Mouse (Mus musculus) embryonic facial prominence, embryonic 14.5 days (tissue): Measurements from ENCODE around the gene Epb41l5. TPM values are rescaled to one million over a fixed set of nuclear protein-coding genes. Genes with fewer than 3 reads are reported as not detected.
A peak's percentile ranks its signal among the peaks of the same experiment; 100 is the strongest.

Experiments used
- ATAC-seq: fragments of 200-750 bp; cut with Nextera tagmentation; 2 replicates; pipeline ENCODE4 v1.8.0; 2017; ENCODE audit warnings: low read depth, moderate number of reproducible peaks, moderate TSS enrichment
- DNase-seq: peaks from one replicate; pipeline ENCODE4 v3.0.0-alpha.2; 2015; ENCODE audit warnings: low spot score
- H3K27ac ChIP-seq: fragments of 300-500 bp; sonication (generic); replicated peaks from 2 replicates; pipeline ENCODE4 v1.5.1; 2014; ENCODE audit warnings: low read depth, mild to moderate bottlenecking, low read length, moderate library complexity
- H3K27me3 ChIP-seq: fragments of 300-500 bp; sonication (generic); replicated peaks from 2 replicates; pipeline ENCODE4 v1.6.1; 2014; ENCODE audit warnings: low read length; ENCODE audit not compliant: control insufficient read depth, insufficient read depth
- H3K36me3 ChIP-seq: fragments of 300-500 bp; sonication (generic); 2 replicates; pipeline ENCODE4 v1.6.1; 2014; ENCODE audit warnings: low read length, mixed read lengths; ENCODE audit not compliant: control insufficient read depth, insufficient read depth
- H3K4me1 ChIP-seq: fragments of 300-500 bp; sonication (generic); 2 replicates; pipeline ENCODE4 v1.6.1; 2014; ENCODE audit warnings: antibody characterized with exemption, low read length; ENCODE audit not compliant: control insufficient read depth, insufficient read depth
- H3K4me2 ChIP-seq: fragments of 300-500 bp; sonication (generic); 2 replicates; pipeline ENCODE4 v1.6.1; 2014; ENCODE audit warnings: low read depth, mild to moderate bottlenecking, low read length, moderate library complexity, mixed read lengths
- H3K4me3 ChIP-seq: fragments of 300-500 bp; sonication (generic); 2 replicates; pipeline ENCODE4 v1.5.1; 2014; ENCODE audit warnings: low read depth, mild to moderate bottlenecking, low read length
- H3K9ac ChIP-seq: fragments of 300-500 bp; sonication (generic); 2 replicates; pipeline ENCODE4 v1.6.1; 2014; ENCODE audit warnings: low read depth, mild to moderate bottlenecking, low read length, moderate library complexity, mixed read lengths
- H3K9me3 ChIP-seq: fragments of 300-500 bp; sonication (generic); 2 replicates; pipeline ENCODE4 v1.6.1; 2016; ENCODE audit warnings: low read length; ENCODE audit not compliant: control insufficient read depth
- WGBS: fragments of 180-500 bp; shearing (Covaris S2); extraction: QIAGEN DNeasy Blood & Tissue Kit; methylation state at CpG from one replicate; pipeline ENCODE4 v1.1.7; 2014; 5-methylcytosine and 5-hydroxymethylcytosine counted together
- polyA plus RNA-seq: library from polyadenylated mRNA; unstranded; fragments of >200 nt; fragmentation: Nextera tagmentation; extraction: Ambion mirVana; gene quantifications from 2 replicates; pipeline ENCODE4 v1.2.1, GENCODE M21; 2014

The Epb41l5 gene
- polyA plus RNA-seq, 1 experiment from 2014 or later: 15.0 TPM

GRCm38 (mm10) chr1:119533093-119533805, 115.6 kb downstream of the Epb41l5 start:
- 77% methylated on average over 18 of the region's 18 CpGs for WGBS
- Histone ChIP-seq H3K27me3 (no peaks in the 10 kb centered on the region), H3K36me3 (peaks cover 12% of the 10 kb centered on the region), H3K27ac (no peak overlapping the region), H3K4me2 (no peak overlapping the region), H3K4me1 (no peaks in the 10 kb centered on the region), H3K9me3 (peaks cover 9% of the 10 kb centered on the region; the same call in 1 of the 2 replicates), H3K4me3 (no peak overlapping the region), H3K9ac (no peak overlapping the region)
- DNase-seq (no peak), ATAC-seq (peak; percentile 56; the same call in 1 of the 2 replicates)

- peaks cover 14% of the 10 kb centered on the region; the same call in 1 of the 2 replicates for H3K9me3 ChIP-seq
- no peak overlapping the region for H3K4me2 ChIP-seq
- no peaks in the 10 kb centered on the region for H3K4me1 ChIP-seq
- no peak overlapping the region for H3K4me3 ChIP-seq
- H3K9ac ChIP-seq: no peak overlapping the region
- no peaks in the 10 kb centered on the region for H3K27me3 ChIP-seq
- ATAC-seq (no peak), DNase-seq (no peak)
- H3K36me3 ChIP-seq: peaks cover 23% of the 10 kb centered on the region
- no peak overlapping the region for H3K27ac ChIP-seq
- 92% methylated on average over 5 of the region's 6 CpGs for WGBS
These were observed 116.6 kb downstream of the Epb41l5 start for GRCm38 (mm10) chr1:119532165-119532564.

DNA sequence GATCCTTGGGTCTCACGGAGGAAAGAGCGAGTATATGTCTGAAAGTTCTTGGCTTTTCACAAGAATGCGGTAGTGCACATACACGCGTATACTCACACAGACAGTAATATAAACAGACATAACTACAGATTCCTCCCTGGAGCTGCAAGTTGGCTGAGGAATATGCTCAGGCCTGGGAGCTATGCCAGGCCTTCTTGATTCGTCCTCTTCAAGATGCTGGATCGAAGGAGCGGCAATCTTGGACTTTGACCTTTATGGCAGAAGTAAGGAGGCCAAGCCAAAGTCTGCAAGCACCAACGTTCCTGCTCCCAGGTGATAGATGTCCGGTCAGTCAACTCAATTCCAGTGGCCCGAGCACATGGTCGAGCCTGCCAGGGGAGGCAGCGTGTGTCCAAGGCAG, 117.9 kb downstream of the Epb41l5 start:
- no peak overlapping the region for H3K27ac ChIP-seq
- peaks cover 27% of the 10 kb centered on the region for H3K36me3 ChIP-seq
- no peak overlapping the region for H3K9ac ChIP-seq
- no peak overlapping the region for H3K4me2 ChIP-seq
- H3K4me1 ChIP-seq: peaks cover 7% of the 10 kb centered on the region
- no peaks in the 10 kb centered on the region for H3K27me3 ChIP-seq
- DNase-seq (no peak), ATAC-seq (no peak)
- 89% methylated on average over 13 of the region's 13 CpGs for WGBS
- H3K9me3 ChIP-seq: peaks cover 19% of the 10 kb centered on the region
- no peak overlapping the region for H3K4me3 ChIP-seq

- peak within 1 kb of the TSS; percentile 66 for H3K4me3 ChIP-seq
- peaks cover 27% of the 10 kb centered on the region for H3K36me3 ChIP-seq
- WGBS: 7% methylated on average over 13 of the region's 82 CpGs
- no peaks in the 10 kb centered on the region for H3K27me3 ChIP-seq
- peaks cover 15% of the 10 kb centered on the region for H3K4me1 ChIP-seq
- DNase-seq (peak; percentile 93), ATAC-seq (peak; percentile 98)
- H3K27ac ChIP-seq: peak within 1 kb of the TSS; percentile 82
- H3K4me2 ChIP-seq: peak within 1 kb of the TSS; percentile 90
- peak within 1 kb of the TSS; percentile 77 for H3K9ac ChIP-seq
- peaks cover 19% of the 10 kb centered on the region for H3K9me3 ChIP-seq
These were observed 122.9 kb downstream of the Epb41l5 start, which contains the start of gene Tmem185b for GRCm38 (mm10) chr1:119525689-119526591. Gene Tmem185b, plus strand, starts transcription at chr1:119526160.

DNA sequence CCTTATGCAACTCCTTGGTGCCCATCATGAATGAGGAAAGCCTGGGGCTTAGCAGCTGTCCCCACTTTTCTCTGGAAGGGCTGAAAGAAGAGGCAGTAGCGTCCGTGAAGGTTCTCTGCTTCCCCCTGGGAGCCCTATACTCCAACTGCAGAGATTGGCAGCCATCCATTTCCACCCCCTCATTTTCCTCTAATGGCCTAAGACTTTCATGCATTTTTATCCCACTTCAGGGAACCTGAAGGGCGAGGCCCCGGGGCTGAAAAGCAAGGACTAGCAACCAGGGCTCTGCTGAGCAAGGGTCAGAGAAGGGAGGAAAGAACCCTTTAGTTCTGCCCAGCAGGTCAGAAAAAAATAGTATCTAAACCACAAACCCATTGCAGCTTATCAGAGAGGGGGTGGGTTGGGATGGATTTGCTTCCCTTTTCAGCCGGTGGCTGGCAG, 123.8 kb downstream of the Epb41l5 start:
- peak overlapping the region; percentile 77; the same call in 1 of the 2 replicates for H3K9ac ChIP-seq
- peaks cover 27% of the 10 kb centered on the region for H3K36me3 ChIP-seq
- DNase-seq (peak; percentile 77), ATAC-seq (no peak)
- peak overlapping the region; percentile 90 for H3K4me2 ChIP-seq
- H3K27me3 ChIP-seq: no peaks in the 10 kb centered on the region
- peak overlapping the region; percentile 66 for H3K4me3 ChIP-seq
- WGBS: 8% methylated on average over 5 of the region's 5 CpGs
- peaks cover 19% of the 10 kb centered on the region for H3K9me3 ChIP-seq
- H3K27ac ChIP-seq: peak overlapping the region; percentile 82; the same call in 1 of the 2 replicates
- H3K4me1 ChIP-seq: peaks cover 15% of the 10 kb centered on the region

DNA sequence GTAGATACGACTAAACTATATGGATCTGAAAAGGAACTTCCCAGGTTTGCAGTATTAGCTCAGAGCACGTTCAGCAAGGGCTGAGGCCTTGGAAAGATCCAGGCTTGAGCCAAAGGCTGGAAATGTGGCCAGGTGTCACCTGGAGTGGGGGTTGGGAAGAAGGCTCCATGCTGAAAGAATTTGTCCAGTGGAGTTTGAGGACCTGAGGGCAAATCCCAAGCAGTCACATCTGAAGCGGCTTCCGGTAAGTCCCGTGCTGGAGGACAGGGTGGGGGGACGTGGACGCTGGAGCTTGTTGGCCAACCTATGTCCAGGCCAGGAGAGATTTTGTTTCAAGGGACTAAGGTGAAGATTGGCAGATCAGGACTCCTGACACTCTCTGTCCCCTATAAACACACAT, 125.0 kb downstream of the Epb41l5 start:
- no peak overlapping the region for H3K9ac ChIP-seq
- H3K4me1 ChIP-seq: peaks cover 15% of the 10 kb centered on the region
- DNase-seq (no peak), ATAC-seq (no peak)
- no peak overlapping the region for H3K27ac ChIP-seq
- 91% methylated on average over 7 of the region's 7 CpGs for WGBS
- H3K4me2 ChIP-seq: no peak overlapping the region
- H3K9me3 ChIP-seq: peaks cover 15% of the 10 kb centered on the region
- peaks cover 21% of the 10 kb centered on the region for H3K36me3 ChIP-seq
- H3K27me3 ChIP-seq: no peaks in the 10 kb centered on the region
- H3K4me3 ChIP-seq: no peak overlapping the region

- Histone ChIP-seq H3K9ac (no peak overlapping the region), H3K4me1 (peaks cover 15% of the 10 kb centered on the region), H3K9me3 (peaks cover 11% of the 10 kb centered on the region), H3K27me3 (no peaks in the 10 kb centered on the region), H3K27ac (no peak overlapping the region), H3K4me2 (no peak overlapping the region), H3K4me3 (no peak overlapping the region), H3K36me3 (peaks cover 16% of the 10 kb centered on the region)
- 89% methylated on average over 6 of the region's 7 CpGs for WGBS
- ATAC-seq: no peak
- DNase-seq: no peak
These were observed 125.4 kb downstream of the Epb41l5 start for GRCm38 (mm10) chr1:119523369-119523768.

DNA sequence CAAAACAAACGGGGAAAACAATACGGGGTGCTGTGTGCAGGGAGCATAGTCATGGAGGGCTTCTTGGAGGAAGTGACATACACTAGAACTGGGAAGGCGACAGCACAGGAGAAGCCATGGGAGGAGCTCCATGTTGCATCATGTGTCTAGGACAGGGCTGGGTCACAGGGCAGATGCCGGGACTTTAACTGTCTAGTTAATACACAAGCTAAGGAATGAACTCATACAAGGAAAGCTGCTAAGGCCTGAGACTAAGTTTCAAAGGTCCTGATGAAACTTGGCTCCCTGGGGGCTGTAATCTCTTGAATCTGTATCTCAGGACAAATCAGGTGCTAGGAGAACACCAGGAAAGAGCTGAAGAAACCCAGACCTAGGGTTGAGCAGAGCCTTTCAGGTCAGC, 126.1 kb downstream of the Epb41l5 start:
- H3K4me1 ChIP-seq: peaks cover 15% of the 10 kb centered on the region
- no peak overlapping the region for H3K4me2 ChIP-seq
- H3K4me3 ChIP-seq: no peak overlapping the region
- peaks cover 8% of the 10 kb centered on the region for H3K9me3 ChIP-seq
- H3K27me3 ChIP-seq: no peaks in the 10 kb centered on the region
- H3K9ac ChIP-seq: no peak overlapping the region
- no peak for ATAC-seq
- 80% methylated on average over 4 of the region's 4 CpGs for WGBS
- no peak overlapping the region for H3K27ac ChIP-seq
- H3K36me3 ChIP-seq: peaks cover 10% of the 10 kb centered on the region
- DNase-seq: no peak
